Mouse (Mus musculus) retina, postnatal 1 day (tissue): ENCODE measurements at regions not wholly inside any gene's neighbourhood (a gene's known extent, or its start where the extent isn't known, plus 50 kb on each side); places are given as distances from the start of the nearest gene placed in this dataset.

ENCODE experiments used
- DNase-seq: peaks from one replicate; pipeline ENCODE4 v3.0.0-alpha.2; 2012

GRCm38 (mm10) chr16:5537286-5538204 lies 281.8 kb upstream of the Eef2kmt start:
- DNase-seq: peak; percentile 60

- peak; percentile 42 for DNase-seq
Measured at GRCm38 (mm10) chr16:5536515-5536972, 280.8 kb upstream of the Eef2kmt start.

GRCm38 (mm10) chr16:5535414-5535813 lies 279.6 kb upstream of the Eef2kmt start:
- DNase-seq: no peak

- peak; percentile 33 for DNase-seq
Measured at GRCm38 (mm10) chr16:5534862-5535261, 279.1 kb upstream of the Eef2kmt start.

GRCm38 (mm10) chr16:5534385-5534784 lies 278.6 kb upstream of the Eef2kmt start:
- DNase-seq: no peak

DNA sequence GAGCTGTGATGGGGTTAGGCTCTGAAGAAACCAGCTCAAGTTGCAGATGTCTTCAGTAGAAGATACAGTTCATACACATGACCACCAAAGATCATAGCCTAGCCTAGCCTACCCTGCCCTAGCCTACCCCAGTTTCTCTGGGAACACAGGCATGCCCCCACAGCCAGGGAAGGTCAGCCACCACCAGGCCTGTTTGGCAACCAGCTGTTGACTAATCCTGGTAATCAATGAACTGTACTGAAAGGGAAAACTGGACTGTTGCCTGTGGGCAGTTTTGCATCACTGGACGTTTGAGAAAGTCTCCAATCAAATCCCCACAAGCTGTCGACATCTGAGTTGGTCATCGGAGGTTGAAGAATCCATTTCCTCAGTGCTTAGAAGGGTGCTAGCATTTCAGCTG lies 276.5 kb upstream of the Eef2kmt start:
- no peak for DNase-seq

DNA sequence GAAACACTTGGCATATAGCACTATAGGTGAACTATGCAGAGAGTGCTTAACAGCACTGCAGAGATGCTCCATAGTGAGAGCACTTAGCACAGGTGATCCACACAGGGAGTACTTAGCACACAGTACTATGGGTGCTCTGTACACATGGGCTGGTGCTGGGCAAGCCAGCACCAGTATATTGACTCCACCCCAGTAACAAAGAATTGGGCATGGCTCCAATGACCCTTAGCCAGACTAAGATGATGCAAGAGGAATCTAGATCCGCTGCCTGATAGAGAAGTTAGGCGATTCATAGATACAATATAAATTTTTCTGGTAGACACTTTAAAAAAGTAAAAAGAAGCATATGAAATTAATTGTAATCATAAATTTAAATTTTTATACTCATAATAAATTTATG lies 274.0 kb upstream of the Eef2kmt start:
- DNase-seq: no peak

DNA sequence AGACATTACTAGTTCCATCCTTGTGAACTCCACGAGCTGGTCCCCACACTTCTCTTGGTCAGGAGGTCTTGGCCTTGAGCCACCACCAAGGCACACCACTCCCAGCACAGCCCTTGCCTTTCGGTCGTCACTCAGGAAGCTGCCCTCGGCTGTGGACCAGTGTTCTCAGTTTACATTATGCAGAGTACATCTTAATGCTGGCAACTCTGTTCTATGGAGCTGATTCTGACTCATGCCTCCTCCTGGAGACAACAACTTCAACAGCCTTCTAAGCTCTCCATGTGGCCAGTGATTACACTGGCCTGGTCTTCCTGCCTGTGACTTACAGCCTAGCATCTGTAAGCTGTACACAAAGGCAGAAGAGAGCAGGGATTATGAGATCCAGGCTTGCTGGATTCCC lies 272.2 kb upstream of the Eef2kmt start:
- DNase-seq: no peak

- no peak for DNase-seq
Measured at GRCm38 (mm10) chr16:5524375-5524774, 268.6 kb upstream of the Eef2kmt start.

DNA sequence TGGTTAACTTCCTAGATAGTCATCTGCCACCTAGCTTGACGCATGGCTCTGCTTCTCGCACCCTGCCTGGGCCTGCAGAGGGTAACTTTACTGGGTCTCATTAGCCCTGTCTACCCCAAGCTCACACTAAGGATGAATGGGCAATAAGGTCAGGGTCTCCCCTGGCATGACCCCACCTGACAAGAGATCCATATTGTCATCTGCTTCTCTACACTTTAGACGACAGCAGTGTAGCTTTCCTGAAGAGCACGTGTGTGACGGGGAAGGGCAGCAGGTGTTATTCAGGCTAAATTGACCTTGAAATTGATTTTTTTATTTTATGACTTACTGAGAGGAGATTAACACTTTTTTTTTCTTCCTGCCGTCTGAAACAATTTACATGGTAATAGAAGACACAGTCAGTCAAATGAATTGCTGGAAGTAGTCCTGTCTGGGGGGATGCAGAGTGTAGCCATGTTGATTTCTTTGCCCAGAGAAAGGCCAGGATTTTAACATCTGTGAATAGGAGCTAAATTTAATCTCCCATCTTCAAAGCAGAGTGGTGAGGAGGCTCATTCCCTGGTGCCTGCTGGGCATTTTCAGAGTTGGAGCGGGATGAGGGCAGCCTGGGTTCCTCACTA lies 267.7 kb upstream of the Eef2kmt start:
- DNase-seq: no peak

GRCm38 (mm10) chr16:5517746-5518145 lies 262.0 kb upstream of the Eef2kmt start:
- no peak for DNase-seq

DNA sequence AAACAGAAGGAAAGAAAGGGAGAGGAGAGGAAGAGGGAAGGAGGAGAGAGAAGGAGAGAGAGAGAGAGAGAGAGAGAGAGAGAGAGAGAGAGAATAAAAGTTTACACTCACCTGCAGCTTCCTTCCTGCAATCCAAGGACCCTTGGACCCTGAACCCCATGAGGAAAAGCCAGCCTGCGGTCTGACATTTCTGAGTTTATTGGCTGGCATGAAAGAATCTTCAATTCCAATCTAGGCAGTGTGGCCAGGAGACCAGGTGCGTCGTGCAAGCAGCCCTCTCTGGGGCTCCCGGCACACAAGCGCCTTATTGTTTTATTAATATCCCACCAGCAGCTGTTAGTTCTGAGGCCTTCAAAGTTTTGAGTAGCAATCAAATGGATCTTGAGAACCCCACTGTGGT lies 260.1 kb upstream of the Eef2kmt start:
- DNase-seq: no peak

DNA sequence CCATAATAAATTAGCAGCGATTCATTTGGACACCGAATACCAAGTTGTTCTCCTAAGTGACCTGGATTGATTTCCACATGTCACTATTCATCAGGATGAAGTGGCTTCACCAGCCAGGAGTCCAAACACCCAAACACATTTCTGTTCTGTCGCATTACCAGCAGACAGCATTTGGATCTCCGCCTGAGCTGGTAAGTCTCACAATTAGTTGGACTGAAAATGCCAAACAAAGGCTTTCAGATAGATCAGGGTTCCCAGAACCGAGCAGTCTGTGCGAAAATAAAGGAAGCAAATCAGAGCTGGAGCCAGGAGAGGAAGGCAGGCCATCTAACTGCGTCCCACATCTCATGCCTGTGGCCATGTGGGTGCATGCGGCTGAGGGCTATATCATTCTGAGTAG lies 251.5 kb upstream of the Eef2kmt start:
- DNase-seq: peak; percentile 73

DNA sequence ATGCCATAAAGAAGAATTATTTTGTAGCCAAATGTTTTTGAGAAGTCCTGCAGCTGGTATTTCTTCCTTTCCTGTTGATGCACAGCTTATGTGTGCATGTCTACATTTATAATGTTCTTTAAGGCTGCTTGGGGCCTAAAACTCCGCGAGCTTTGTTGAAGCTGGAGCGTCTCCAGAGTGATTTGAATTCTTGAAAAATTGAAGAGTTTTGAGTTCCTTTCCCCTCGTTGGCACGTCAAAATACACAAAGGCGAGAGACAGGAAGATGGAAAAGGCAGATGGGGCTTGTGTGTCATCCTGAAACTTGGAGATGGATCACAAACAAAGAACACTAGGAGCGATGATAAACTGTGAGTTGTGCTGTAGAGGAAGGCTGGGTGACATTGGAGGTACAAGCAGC lies 246.2 kb upstream of the Eef2kmt start:
- DNase-seq: no peak

DNA sequence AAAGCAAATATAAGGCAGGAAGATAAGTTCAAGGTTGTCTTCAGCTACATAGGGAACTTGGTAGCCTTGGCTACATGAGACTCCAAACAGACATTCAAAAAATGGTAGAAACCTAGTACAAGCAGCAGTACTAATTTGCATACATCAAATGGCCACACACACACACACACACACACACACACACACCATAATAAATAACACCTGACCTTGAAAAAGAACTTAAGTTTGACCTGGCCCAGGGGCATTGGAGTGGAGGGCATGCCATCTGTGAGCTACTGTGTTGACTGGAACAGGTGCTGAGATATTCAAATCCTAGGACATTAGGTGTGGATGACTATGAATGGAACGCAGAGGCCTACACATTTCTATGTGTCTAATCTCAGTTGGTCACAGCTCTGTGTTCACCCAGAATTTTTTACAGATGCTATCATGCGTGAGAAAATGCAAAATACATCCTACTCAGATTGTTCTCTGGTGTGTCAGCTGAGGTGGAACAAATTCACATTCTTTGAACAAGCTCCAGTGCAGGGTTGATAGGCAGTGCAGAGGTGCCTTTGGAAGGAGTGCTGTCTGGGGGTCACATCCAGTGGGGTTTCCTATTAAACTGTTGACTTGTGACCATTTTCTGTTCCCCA lies 240.4 kb upstream of the Eef2kmt start:
- peak; percentile 81 for DNase-seq

GRCm38 (mm10) chr16:5493352-5493751 lies 237.6 kb upstream of the Eef2kmt start:
- DNase-seq: no peak

GRCm38 (mm10) chr16:5487259-5487658 lies 231.5 kb upstream of the Eef2kmt start:
- no peak for DNase-seq

DNA sequence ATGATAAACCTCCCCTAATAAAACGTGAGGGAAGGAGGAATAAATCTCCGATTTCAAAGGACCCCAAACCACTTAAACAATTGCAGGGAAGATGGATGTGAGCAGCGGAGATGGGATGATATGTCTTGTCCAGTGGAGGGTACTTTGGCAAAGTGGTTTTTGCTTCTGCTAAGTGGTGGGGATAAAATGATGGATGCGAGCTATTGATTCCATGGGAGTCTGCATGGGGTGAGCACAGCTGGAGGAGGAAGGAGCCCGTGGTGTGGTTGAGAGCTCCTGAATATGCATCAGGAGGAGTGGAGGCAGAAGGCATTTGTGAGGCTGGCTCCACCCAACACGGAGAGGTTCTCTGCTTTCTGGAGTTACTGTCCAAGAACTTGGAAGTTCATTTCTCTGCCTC lies 227.6 kb upstream of the Eef2kmt start:
- no peak for DNase-seq

DNA sequence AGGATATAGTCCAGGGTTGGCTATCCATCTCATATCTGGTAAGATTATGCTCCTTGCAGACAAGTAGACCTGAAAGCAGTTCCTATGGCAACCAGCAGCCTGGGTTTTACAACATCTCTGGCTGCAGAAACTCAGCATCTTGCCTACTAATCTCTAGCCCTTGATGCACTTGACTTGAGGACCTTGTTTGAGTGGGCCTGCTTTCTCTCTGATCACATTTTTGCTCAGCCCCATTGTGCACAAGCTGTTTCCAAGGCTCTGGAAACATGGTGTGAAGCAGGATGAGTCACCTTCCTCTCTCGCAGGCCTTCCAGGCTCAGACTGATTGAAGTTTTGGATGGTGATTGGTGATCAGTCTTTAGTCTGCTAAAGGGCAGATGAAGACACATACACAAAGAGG lies 224.4 kb upstream of the Eef2kmt start:
- no peak for DNase-seq

- no peak for DNase-seq
Measured at GRCm38 (mm10) chr16:5478970-5479369, 223.2 kb upstream of the Eef2kmt start.

GRCm38 (mm10) chr16:5471321-5471720 lies 215.5 kb upstream of the Eef2kmt start:
- DNase-seq: peak; percentile 79

GRCm38 (mm10) chr16:5467587-5467986 lies 211.8 kb upstream of the Eef2kmt start:
- DNase-seq: peak; percentile 71

GRCm38 (mm10) chr16:5466760-5467159 lies 211.0 kb upstream of the Eef2kmt start:
- no peak for DNase-seq
